Mouse (Mus musculus) CD8-positive naive resting alpha-beta T cell, adult 57 days (primary cell): ENCODE results near the gene Apela. TPM values are rescaled to one million over a fixed set of nuclear protein-coding genes. Genes with fewer than 3 reads are reported as not detected.

ENCODE experiments used
- total RNA-seq: library from RNA; stranded (reverse); gene quantifications from one replicate; pipeline ENCODE4 v1.2.4, GENCODE M21; 2023

The Apela gene
- not detected for total RNA-seq

DNA sequence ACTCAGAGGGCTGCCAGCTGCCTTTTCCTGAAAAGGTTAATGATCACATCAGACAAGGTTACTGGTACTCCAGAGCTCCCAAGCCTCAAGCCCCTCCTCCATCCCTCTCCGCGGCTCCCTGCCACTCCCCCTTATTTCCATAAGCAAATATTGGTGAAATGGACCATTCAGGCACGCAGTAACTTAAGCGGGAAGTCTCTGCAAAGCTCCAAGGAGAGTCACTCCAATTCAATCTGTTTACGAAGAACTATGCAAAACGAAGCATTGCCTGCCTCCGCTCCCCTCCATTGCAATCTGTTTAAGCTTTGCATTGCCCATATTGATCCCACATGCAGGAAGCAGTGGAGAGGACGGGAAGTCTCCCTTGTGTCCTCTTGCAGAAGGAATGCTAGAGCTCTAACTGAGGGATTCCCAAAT lies at the start of gene Apela:
TSS of gene Apela (minus strand) at position 220 of the 417 bp plus-strand sequence.

DNA sequence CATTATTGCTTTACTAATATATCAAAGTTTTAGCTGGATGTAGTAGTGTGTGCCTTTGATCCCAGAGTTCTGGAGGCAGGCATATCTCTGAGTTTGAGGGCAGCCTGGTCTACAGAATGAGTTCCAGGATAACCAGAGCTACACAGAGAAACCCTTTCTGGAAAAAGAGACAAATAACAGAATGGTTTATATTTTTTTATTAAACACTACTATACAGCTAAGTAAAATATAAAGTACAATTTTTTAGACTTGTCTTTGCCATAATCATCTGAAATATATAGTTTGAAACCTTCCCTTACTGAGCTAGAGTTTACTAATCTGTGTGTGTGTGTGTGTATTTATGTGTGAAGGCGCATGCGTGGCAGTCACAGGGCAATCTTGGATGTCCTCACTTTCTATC lies 37.6 kb upstream of the Apela start, which contains the start of gene Gm10663:
TSS of gene Gm10663 (plus strand) at position 301 of the 400 bp plus-strand sequence.

DNA sequence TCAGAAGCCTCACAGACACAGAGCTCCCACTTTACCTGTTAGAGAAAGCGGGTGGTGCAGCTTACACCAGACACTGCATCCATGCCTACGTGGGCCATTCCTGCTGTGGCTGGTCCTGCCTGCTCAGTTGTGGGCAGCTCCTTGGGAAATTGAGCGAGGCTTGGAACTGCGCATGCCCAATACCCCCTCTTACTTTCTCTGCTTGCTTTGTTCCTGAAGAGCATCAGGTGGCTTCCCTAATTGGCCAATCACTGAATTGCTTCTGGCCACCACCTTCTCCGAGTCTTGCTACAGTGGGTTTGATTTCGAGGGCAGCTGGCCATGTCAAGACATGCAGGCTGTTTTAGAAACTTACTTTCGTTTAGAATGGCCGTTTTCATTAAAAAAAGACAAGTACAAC lies 18.7 kb downstream of the Apela start, which contains the start of the genes Trim61 and Trim60:
TSS of gene Trim61 (minus strand) at position 101 of the 400 bp plus-strand sequence.
TSS of gene Trim60 (minus strand) at position 162 of the 400 bp plus-strand sequence.

DNA sequence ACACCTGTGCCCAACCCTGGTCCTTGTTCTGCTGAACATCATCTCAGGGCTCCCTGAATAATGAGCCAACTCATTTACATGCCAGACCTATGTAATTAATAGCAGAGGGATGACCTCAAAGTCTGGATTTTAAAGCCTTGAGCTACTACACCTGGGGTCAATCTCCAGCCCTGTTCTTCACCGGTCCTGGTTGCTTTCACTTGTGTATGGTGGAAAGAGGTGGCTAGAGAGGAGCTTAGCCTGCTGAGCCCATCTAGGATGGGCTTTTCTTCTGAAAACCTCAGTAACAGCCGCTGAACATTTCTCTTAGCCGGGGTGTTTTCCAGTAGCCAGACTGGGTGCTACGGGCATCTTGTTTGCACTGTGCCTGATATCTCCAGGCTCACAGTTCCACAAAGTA lies 49.4 kb downstream of the Apela start, which contains the start of gene Trim75:
TSS of gene Trim75 (minus strand) at position 101 of the 400 bp plus-strand sequence.

Other genes with a start within 250 kb of the Apela start
- gene Klhl2, start 187.3 kb downstream of the Apela start, total RNA-seq: 25.5 TPM
- 37.4 TPM for gene Tmem192, start 90.2 kb downstream of the Apela start, total RNA-seq
- not detected for gene Trim75, start 49.5 kb downstream of the Apela start, total RNA-seq
- not detected for gene Trim61, start 18.8 kb downstream of the Apela start, total RNA-seq
- gene Trim60, start 18.8 kb downstream of the Apela start, total RNA-seq: not detected
- not detected for gene Gm10663, start 37.7 kb upstream of the Apela start, total RNA-seq
- gene BC030870, start 92.2 kb upstream of the Apela start, total RNA-seq: not detected